Mouse (Mus musculus) G1E (cell line): Measurements from ENCODE around the gene Fem1a.

Source experiments
- CTCF ChIP-seq: IDR thresholded peaks from 2 replicates; pipeline ENCODE4 v1.5.1; 2012; ENCODE audit warnings: low read depth, low read length, inconsistent platforms, mixed read lengths
- GATA1 ChIP-seq: IDR thresholded peaks from 2 replicates; pipeline ENCODE4 v1.6.1; 2012; ENCODE audit warnings: borderline replicate concordance, low read length, inconsistent platforms, mixed read lengths
- GATA2 ChIP-seq: IDR thresholded peaks from 2 replicates; pipeline ENCODE4 v1.6.1; 2012; ENCODE audit warnings: low read depth, low read length, inconsistent platforms, borderline replicate concordance
- TAL1 ChIP-seq: conservative IDR thresholded peaks from 2 replicates; pipeline ENCODE4 v1.6.1; 2012; ENCODE audit warnings: low read depth, low read length, inconsistent platforms, mixed read lengths

DNA sequence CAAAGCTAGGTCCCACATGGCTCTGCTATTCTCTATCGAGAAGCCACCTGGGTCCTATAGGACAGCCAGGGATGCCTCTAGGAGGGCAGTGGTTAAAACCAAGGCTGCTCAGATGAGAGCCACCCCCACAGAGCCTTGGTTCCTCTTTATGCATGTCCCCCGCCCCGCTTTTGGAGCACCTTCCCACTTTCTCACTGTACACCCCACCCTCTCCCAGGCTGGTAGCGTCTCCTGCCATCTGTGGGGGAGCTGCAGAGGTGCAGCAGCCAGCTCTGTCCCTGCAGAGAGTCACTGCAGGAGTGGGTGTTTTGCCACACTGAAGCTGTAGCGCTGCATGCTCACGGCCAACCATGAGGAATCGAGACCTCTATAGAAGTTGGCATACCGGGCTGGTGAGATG lies 26.7 kb downstream of the Fem1a start:
- TF ChIP-seq CTCF, result no peak
- no peak for TF ChIP-seq GATA1
- TF ChIP-seq TAL1, result no peak
- no peak for TF ChIP-seq GATA2
